Mouse (Mus musculus): ENCODE results near the gene Lpcat2.

DNA sequence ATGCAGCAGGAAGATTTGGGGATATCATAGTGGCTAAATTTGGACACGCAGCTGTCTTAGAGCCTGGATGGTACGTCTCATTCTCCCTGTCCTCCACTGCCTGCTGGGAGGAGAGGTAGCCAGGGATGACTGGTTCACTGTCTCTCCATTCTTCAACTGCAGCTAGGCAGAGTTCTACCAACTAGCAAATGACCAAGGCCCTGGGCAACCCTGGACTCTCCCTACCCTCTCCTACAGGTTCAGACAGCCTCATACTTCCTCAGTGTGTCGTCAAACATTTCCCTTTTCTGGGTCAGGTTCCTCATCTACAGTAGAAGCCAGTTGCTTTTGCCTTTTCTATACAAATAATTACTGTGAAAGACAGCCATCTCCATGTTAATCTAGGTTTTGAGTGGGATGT is 466 bp upstream of the Lpcat2 start:
- no peak for TF ChIP-seq CTCF (IDR thresholded peaks at IDR 0.05; ENCODE audit: borderline replicate concordance, control insufficient read depth, extremely low read depth, insufficient read depth, low read length, poor library complexity)
- no peak for TF ChIP-seq POLR2A (IDR thresholded peaks at IDR 0.05; ENCODE audit: control insufficient read depth, extremely low read depth, insufficient read depth, low read length, poor library complexity)

All from thymus, adult 2 months (tissue).